Mouse (Mus musculus) heart, embryonic 12.5 days (tissue): ENCODE measurements around the gene Pam. TPM values are rescaled to one million over a fixed set of nuclear protein-coding genes. Genes with fewer than 3 reads are reported as not detected.

Source experiments
- ATAC-seq: fragments of 200-750 bp; cut with Nextera tagmentation; 2 replicates; pipeline ENCODE4 v1.8.0; 2017; ENCODE audit warnings: moderate TSS enrichment, moderate library complexity; ENCODE audit not compliant: insufficient number of reproducible peaks, low FRiP score
- H3K27ac ChIP-seq: fragments of 300-500 bp; sonication (generic); 2 replicates; pipeline ENCODE4 v1.5.1; 2016; ENCODE audit warnings: mild to moderate bottlenecking, moderate library complexity; ENCODE audit not compliant: poor library complexity, severe bottlenecking
- H3K27me3 ChIP-seq: fragments of 300-500 bp; sonication (generic); replicated peaks from 2 replicates; pipeline ENCODE4 v1.6.1; 2016; ENCODE audit warnings: mild to moderate bottlenecking, moderate library complexity
- H3K36me3 ChIP-seq: fragments of 300-500 bp; sonication (generic); 2 replicates; pipeline ENCODE4 v1.6.1; 2016; ENCODE audit warnings: mild to moderate bottlenecking, moderate library complexity
- H3K4me1 ChIP-seq: fragments of 300-500 bp; sonication (generic); replicated peaks from 2 replicates; pipeline ENCODE4 v1.6.1; 2016; ENCODE audit warnings: mild to moderate bottlenecking
- H3K4me2 ChIP-seq: fragments of 300-500 bp; sonication (generic); 2 replicates; pipeline ENCODE4 v1.6.1; 2016; ENCODE audit warnings: mild to moderate bottlenecking, moderate library complexity
- H3K4me3 ChIP-seq: fragments of 300-500 bp; sonication (generic); 2 replicates; pipeline ENCODE4 v1.5.1; 2016; ENCODE audit warnings: mild to moderate bottlenecking
- H3K9ac ChIP-seq: fragments of 300-500 bp; sonication (generic); 2 replicates; pipeline ENCODE4 v1.6.1; 2016; ENCODE audit warnings: mild to moderate bottlenecking, moderate library complexity
- H3K9me3 ChIP-seq: fragments of 300-500 bp; sonication (generic); replicated peaks from 2 replicates; pipeline ENCODE4 v1.6.1; 2016; ENCODE audit warnings: mild to moderate bottlenecking, moderate library complexity
- whole genome bisulfite sequencing: fragments of 180-500 bp; shearing (Covaris S2); methylation state at CpG from one replicate; pipeline ENCODE4 v1.1.7; 2016; 5-methylcytosine and 5-hydroxymethylcytosine counted together
- polyA plus RNA-seq: library from polyadenylated mRNA; unstranded; fragments of >200 nt; fragmentation: Nextera tagmentation; extraction: Ambion mirVana; gene quantifications from 2 replicates; pipeline ENCODE4 v1.2.1, GENCODE M21; 2016

Gene Pam
- polyA plus RNA-seq, 1 experiment from 2014 or later = 393 TPM

- WGBS = 89% methylated on average over 11 of the region's 11 CpGs
- ATAC-seq = no peak
- Histone ChIP-seq H3K9ac (no peak overlapping the region), H3K9me3 (no peaks in the 10 kb centered on the region), H3K4me2 (no peak overlapping the region), H3K27me3 (no peaks in the 10 kb centered on the region), H3K36me3 (no peaks in the 10 kb centered on the region), H3K4me1 (peaks cover 9% of the 10 kb centered on the region; the same call in 1 of the 2 replicates), H3K4me3 (no peak overlapping the region), H3K27ac (no peak overlapping the region)
Observed at GRCm38 (mm10) chr1:98097957-98098729, 2.7 kb upstream of the Pam start.

- ATAC-seq = no peak
Observed at GRCm38 (mm10) chr1:98096396-98096935, 1.0 kb upstream of the Pam start.

DNA sequence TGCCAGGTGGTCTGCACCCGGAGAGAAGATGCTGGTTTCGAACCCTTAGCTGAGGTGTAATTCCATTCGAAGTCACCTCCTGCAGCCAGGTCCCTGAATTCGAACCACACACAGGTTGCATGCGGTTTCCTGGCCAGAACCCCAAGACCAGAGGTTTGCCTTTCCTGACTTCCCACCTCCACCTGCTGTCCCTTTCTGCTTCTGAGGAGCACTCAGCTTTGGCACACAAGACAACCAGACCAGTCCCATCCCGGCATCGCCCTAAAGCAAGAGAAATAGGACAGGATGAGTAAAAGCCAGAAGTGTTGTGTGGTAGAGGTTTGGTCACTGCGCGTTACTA, 515 bp upstream of the Pam start:
- Histone ChIP-seq H3K27ac (peak overlapping the region; percentile 91), H3K4me1 (peaks cover 9% of the 10 kb centered on the region; the same call in 1 of the 2 replicates), H3K9me3 (no peaks in the 10 kb centered on the region), H3K4me2 (peak overlapping the region; percentile 80), H3K36me3 (no peaks in the 10 kb centered on the region), H3K4me3 (peak overlapping the region; percentile 83), H3K9ac (peak overlapping the region; percentile 89), H3K27me3 (no peaks in the 10 kb centered on the region)
- 23% methylated on average over 9 of the region's 9 CpGs for WGBS
- no peak for ATAC-seq

More at GRCm38 (mm10) chr1:98096396-98096935, 1.0 kb upstream of the Pam start:
- H3K4me2 ChIP-seq = peak overlapping the region; percentile 80
- peak overlapping the region; percentile 83 for H3K4me3 ChIP-seq
- H3K9ac ChIP-seq = no peak overlapping the region
- no peaks in the 10 kb centered on the region for H3K9me3 ChIP-seq
- peaks cover 9% of the 10 kb centered on the region; the same call in 1 of the 2 replicates for H3K4me1 ChIP-seq
- H3K27ac ChIP-seq = no peak overlapping the region
- no peaks in the 10 kb centered on the region for H3K36me3 ChIP-seq
- H3K27me3 ChIP-seq = no peaks in the 10 kb centered on the region
- 57% methylated on average over 1 of the region's 1 CpGs for WGBS

DNA sequence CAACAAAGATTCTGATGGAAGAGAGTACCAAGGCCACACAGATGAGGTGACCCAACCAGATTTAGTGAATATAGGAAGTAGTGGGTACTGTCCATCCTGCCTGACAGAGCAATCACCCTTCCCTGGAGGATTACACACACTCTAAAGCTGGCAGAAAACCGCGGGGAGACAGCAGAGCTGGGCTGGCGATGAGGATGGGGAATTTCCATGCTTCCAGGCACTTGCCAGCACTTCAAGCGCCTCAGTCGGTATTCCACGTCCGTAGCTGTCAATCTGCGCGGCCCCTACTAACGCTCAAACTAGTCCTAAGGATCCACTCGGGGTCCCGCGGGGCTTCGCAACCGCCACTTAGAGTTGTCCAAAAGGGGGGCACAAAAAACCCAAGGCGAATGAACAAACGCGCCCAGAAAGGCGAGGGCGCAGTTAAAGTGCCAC, 618 bp downstream of the Pam start:
- H3K27ac ChIP-seq = peak overlapping the region; percentile 91
- ATAC-seq = peak; percentile 38
- H3K9me3 ChIP-seq = no peaks in the 10 kb centered on the region
- H3K36me3 ChIP-seq = no peaks in the 10 kb centered on the region
- H3K27me3 ChIP-seq = no peaks in the 10 kb centered on the region
- 0% methylated on average over 20 of the region's 20 CpGs for WGBS
- peak overlapping the region; percentile 80 for H3K4me2 ChIP-seq
- H3K4me1 ChIP-seq = peaks cover 9% of the 10 kb centered on the region; the same call in 1 of the 2 replicates
- H3K9ac ChIP-seq = peak overlapping the region; percentile 89
- H3K4me3 ChIP-seq = peak overlapping the region; percentile 83

- no peaks in the 10 kb centered on the region for H3K27me3 ChIP-seq
- no peak overlapping the region for H3K9ac ChIP-seq
- H3K27ac ChIP-seq = no peak overlapping the region
- no peak for ATAC-seq
- no peak overlapping the region for H3K4me2 ChIP-seq
- peaks cover 13% of the 10 kb centered on the region for H3K4me1 ChIP-seq
- no peaks in the 10 kb centered on the region for H3K36me3 ChIP-seq
- no peak overlapping the region for H3K4me3 ChIP-seq
- 80% methylated on average over 5 of the region's 5 CpGs for WGBS
- no peaks in the 10 kb centered on the region for H3K9me3 ChIP-seq
Observed at GRCm38 (mm10) chr1:98089336-98089975, 6.0 kb downstream of the Pam start.

- H3K27me3 ChIP-seq = no peaks in the 10 kb centered on the region
- no peak for ATAC-seq
- no peaks in the 10 kb centered on the region for H3K9me3 ChIP-seq
- no peaks in the 10 kb centered on the region for H3K36me3 ChIP-seq
- H3K9ac ChIP-seq = no peak overlapping the region
- H3K4me3 ChIP-seq = no peak overlapping the region
- 42% methylated on average over 3 of the region's 3 CpGs for WGBS
- peaks cover 32% of the 10 kb centered on the region for H3K4me1 ChIP-seq
- H3K27ac ChIP-seq = no peak overlapping the region
- no peak overlapping the region for H3K4me2 ChIP-seq
Observed at GRCm38 (mm10) chr1:98086456-98086855, 9.0 kb downstream of the Pam start.

DNA sequence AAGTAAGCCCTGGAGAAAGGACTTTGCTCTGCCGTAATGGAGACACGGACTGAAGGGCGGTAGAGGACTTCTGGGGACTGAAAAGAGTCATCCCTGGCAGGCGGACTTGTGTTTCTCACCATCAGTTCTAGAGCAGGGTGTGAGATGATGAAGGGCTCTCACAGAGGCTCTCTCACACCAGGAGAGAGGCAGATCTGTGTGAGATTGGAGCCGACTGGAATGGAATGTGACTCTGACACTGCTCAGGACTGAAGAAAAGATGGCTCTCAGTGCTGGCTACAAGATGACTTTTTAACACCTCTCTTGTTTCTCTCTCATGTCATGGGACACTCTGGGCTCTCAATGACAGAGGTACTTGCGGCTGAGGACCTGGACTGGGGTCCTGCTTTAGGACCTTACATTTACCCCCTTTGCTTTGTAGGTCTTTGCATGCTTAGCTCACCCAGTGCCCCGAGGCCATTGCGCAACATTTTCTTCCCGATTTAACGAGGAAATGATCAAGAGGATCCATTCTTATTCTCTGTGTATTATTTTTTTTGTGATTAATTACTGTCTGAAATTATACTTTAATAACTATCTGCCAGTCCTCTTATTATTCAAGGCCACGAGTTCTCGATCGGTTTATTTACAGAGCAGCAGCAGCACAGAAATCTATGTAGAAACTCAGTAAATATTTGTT, 10.7 kb downstream of the Pam start:
- H3K4me1 ChIP-seq = peaks cover 44% of the 10 kb centered on the region
- H3K36me3 ChIP-seq = no peaks in the 10 kb centered on the region
- ATAC-seq = peak; percentile 69
- peak overlapping the region; percentile 72 for H3K27ac ChIP-seq
- peak overlapping the region; percentile 44 for H3K4me2 ChIP-seq
- H3K4me3 ChIP-seq = no peak overlapping the region
- H3K27me3 ChIP-seq = no peaks in the 10 kb centered on the region
- H3K9me3 ChIP-seq = no peaks in the 10 kb centered on the region
- WGBS = 39% methylated on average over 13 of the region's 13 CpGs
- peak overlapping the region; percentile 13; the same call in 1 of the 2 replicates for H3K9ac ChIP-seq

DNA sequence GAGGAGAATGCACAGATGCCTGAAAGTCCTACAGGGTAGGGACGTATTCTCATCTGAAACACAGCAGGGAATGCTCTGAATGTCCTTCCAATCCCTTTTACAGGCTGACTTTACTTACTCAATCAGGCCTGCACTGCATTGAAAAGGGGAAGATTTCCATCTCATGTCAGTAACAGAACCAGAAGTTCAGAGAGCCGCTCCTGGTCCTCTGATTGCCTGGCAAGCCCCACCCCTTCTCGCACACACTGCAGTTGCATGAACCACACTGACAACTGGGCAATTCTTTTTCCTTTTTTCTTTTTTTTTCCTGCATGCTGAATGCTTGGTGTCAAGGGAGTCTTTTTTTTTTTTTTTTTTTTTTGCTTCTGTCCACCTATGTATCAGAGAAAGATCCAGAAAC, 11.9 kb downstream of the Pam start:
- ATAC-seq = no peak
- no peak overlapping the region for H3K9ac ChIP-seq
- no peaks in the 10 kb centered on the region for H3K27me3 ChIP-seq
- peaks cover 50% of the 10 kb centered on the region for H3K4me1 ChIP-seq
- H3K27ac ChIP-seq = peak overlapping the region; percentile 48
- H3K4me3 ChIP-seq = no peak overlapping the region
- no peak overlapping the region for H3K4me2 ChIP-seq
- H3K9me3 ChIP-seq = no peaks in the 10 kb centered on the region
- 61% methylated on average over 3 of the region's 3 CpGs for WGBS
- H3K36me3 ChIP-seq = no peaks in the 10 kb centered on the region

DNA sequence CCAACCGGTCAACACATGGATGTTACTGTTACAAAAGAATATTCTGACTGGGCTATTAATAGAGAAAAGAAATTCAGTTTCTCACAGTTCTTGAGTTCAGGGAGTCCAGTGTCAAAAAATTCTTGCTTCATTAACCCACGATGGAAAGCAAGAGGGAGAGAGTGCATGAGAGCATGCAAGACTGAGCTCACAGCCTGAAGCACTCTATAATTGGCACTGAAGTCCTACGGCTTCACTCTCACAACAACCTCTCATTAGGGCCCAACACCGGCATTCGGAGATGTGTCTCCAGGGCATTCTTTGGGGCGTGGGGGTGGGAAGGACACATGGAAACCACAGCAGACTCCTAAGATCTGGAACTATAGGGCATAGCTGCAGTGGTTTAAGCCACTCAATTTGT, 12.5 kb downstream of the Pam start:
- Histone ChIP-seq H3K4me3 (no peak overlapping the region), H3K36me3 (no peaks in the 10 kb centered on the region), H3K4me1 (peaks cover 45% of the 10 kb centered on the region), H3K27ac (peak overlapping the region; percentile 48), H3K9ac (no peak overlapping the region), H3K9me3 (no peaks in the 10 kb centered on the region), H3K4me2 (no peak overlapping the region), H3K27me3 (no peaks in the 10 kb centered on the region)
- ATAC-seq = no peak
- 60% methylated on average over 6 of the region's 6 CpGs for WGBS

GRCm38 (mm10) chr1:98080431-98080830, 15.0 kb downstream of the Pam start:
- H3K4me1 ChIP-seq = peaks cover 45% of the 10 kb centered on the region
- no peak overlapping the region for H3K4me2 ChIP-seq
- H3K27me3 ChIP-seq = no peaks in the 10 kb centered on the region
- ATAC-seq = no peak
- H3K9ac ChIP-seq = no peak overlapping the region
- H3K4me3 ChIP-seq = no peak overlapping the region
- peak overlapping the region; percentile 51; the same call in 1 of the 2 replicates for H3K27ac ChIP-seq
- H3K9me3 ChIP-seq = no peaks in the 10 kb centered on the region
- H3K36me3 ChIP-seq = no peaks in the 10 kb centered on the region
- 40% methylated on average over 2 of the region's 2 CpGs for WGBS

- no peaks in the 10 kb centered on the region for H3K27me3 ChIP-seq
- H3K27ac ChIP-seq = no peak overlapping the region
- no peak for ATAC-seq
- no peaks in the 10 kb centered on the region for H3K36me3 ChIP-seq
- H3K4me2 ChIP-seq = no peak overlapping the region
- peaks cover 41% of the 10 kb centered on the region for H3K4me1 ChIP-seq
- no peak overlapping the region for H3K9ac ChIP-seq
- WGBS = 44% methylated on average over 7 of the region's 7 CpGs
- H3K9me3 ChIP-seq = no peaks in the 10 kb centered on the region
- H3K4me3 ChIP-seq = no peak overlapping the region
Observed at GRCm38 (mm10) chr1:98079640-98080039, 15.8 kb downstream of the Pam start.
